In the genomic region with DNA sequence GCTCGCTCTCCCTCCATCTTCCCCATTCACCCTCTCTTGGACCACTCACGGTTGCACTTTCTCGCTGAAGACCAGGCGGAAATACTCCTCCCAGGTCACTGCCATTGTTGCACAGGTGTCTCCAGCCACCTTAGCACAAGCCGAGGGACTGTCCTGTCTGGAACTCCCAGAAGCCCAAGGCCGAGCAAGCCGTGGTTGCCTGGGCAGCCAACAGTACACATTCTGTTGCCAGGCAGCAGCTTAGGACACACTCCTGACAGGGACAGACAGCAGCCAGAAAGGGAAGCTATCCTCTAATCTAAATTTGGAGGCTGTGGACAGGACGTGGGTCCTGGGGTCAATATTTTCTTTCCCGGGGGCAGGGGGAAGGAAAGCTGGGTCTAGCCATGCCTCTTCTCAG, we compare ENCODE assay signal across 31 mouse cellular contexts. TPM values are rescaled to one million over a fixed set of nuclear protein-coding genes. Genes with fewer than 3 reads are reported as not detected.
A peak's percentile ranks its signal among the peaks of the same experiment; 100 is the strongest.
DNase-seq lines count a peak whose midpoint lies in the region; ATAC-seq and TF ChIP-seq lines count a peak whose summit lies in the region.
"Had no signal": no experiment of that assay in that cellular context is flagged by ENCODE, and none has a peak within 500 bp of the region (broad histone marks: within the 10 kb centered on the region; RNA-seq: fewer than 3 reads in every experiment).

TSS of gene Cfap73 (minus strand) at position 105 of the 400 bp plus-strand sequence.

- no peak for TF ChIP-seq RAD21 in CH12.LX (IDR thresholded peaks at IDR 0.05; ENCODE audit: low read depth, low read length)

- 65% methylated on average over 9 of the region's 9 CpGs for WGBS in forebrain, embryonic 14.5 days

- peak; percentile 72 for DNase-seq in adrenal gland, adult 2 months
- DNase-seq in adrenal gland, postnatal 4 days (ENCODE audit: low spot score in 2 of 2) = no peak
- DNase-seq in CH12.LX (ENCODE audit: extremely low read depth) = no peak
- peak; percentile 64 for DNase-seq in adrenal gland, postnatal 25 days
- no peak for DNase-seq in forebrain, embryonic 14.5 days (ENCODE audit: low spot score)
- DNase-seq: cerebellum, adult 11-12 months; cerebellum, adult 8-10 months; cerebellum, postnatal 10 days; cerebellum, postnatal 36 days; forebrain, postnatal 0 days; gastrocnemius, postnatal 36 days; heart, postnatal 14 days; heart, postnatal 4 days; kidney, adult 18-20 months had no signal

- no peak for ATAC-seq in megakaryocyte, adult 5-6 weeks (ENCODE audit: poor library complexity, severe bottlenecking)
- ATAC-seq in forebrain, embryonic 14.5 days = no peak
- ATAC-seq: activated CD4-positive, CD25-positive, alpha-beta regulatory T cell, adult 4 months; forebrain, embryonic 13.5 days; forebrain, postnatal 0 days; hindbrain, postnatal 0 days; inflammation-experienced regulatory T-cells, adult 6 months; intestine, embryonic 16.5 days had no signal

- no peak for TF ChIP-seq EP300 in CH12.LX (IDR thresholded peaks at IDR 0.05; ENCODE audit: low read length)

- no peak within 1 kb of the TSS for H3K27ac ChIP-seq in CH12.LX (ENCODE audit: insufficient read depth, low read depth)
- no peak within 1 kb of the TSS for H3K27ac ChIP-seq in forebrain, embryonic 14.5 days (ENCODE audit: low read depth, low read length)
- H3K27ac ChIP-seq: forebrain, embryonic 10.5 days; forebrain, embryonic 13.5 days; heart, adult 2 months; heart, embryonic 10.5 days; heart, embryonic 13.5 days; hindbrain, embryonic 14.5 days; hindbrain, postnatal 0 days had no signal

- peak within 1 kb of the TSS; percentile 1 for H3K4me3 ChIP-seq in megakaryocyte, embryonic 14.5 days (replicated peaks)
- H3K4me3 ChIP-seq in CH12.LX (replicated peaks in 1 of 3; ENCODE audit: low read depth in 2 of 3, low read length in 2 of 3, poor library complexity in 1 of 3) = no peak within 1 kb of the TSS
- no peak within 1 kb of the TSS for H3K4me3 ChIP-seq in forebrain, embryonic 14.5 days (ENCODE audit: low read depth, low read length)
- H3K4me3 ChIP-seq: forebrain, embryonic 10.5 days; forebrain, embryonic 13.5 days; heart, adult 2 months; heart, embryonic 10.5 days; heart, embryonic 13.5 days had no signal

- peaks cover 5% of the 10 kb centered on the region for H3K36me3 ChIP-seq in megakaryocyte, embryonic 14.5 days (replicated peaks; ENCODE audit: low read length)
- peaks cover 2 to 16% of the 10 kb centered on the region in 2 experiments for H3K36me3 ChIP-seq in CH12.LX (replicated peaks in 1 of 2; ENCODE audit: control insufficient read depth in 1 of 2, insufficient read depth in 1 of 2, low read length in 1 of 2)
- H3K36me3 ChIP-seq in forebrain, embryonic 14.5 days (ENCODE audit: control insufficient read depth, insufficient read depth, low read length) = no peaks in the 10 kb centered on the region
- H3K36me3 ChIP-seq: forebrain, embryonic 10.5 days; heart, embryonic 10.5 days; heart, embryonic 13.5 days had no signal

- no peak within 1 kb of the TSS for H3K4me2 ChIP-seq in CH12.LX (ENCODE audit: insufficient read depth, low read depth, poor library complexity, severe bottlenecking)
- H3K4me2 ChIP-seq in forebrain, embryonic 14.5 days (ENCODE audit: low read length) = no peak within 1 kb of the TSS
- H3K4me2 ChIP-seq: forebrain, embryonic 13.5 days; heart, embryonic 13.5 days; hindbrain, embryonic 14.5 days had no signal

- H3K27me3 ChIP-seq in megakaryocyte, embryonic 14.5 days (replicated peaks) = peaks cover 81% of the 10 kb centered on the region
- H3K27me3 ChIP-seq in CH12.LX (replicated peaks) = no peaks in the 10 kb centered on the region
- H3K27me3 ChIP-seq in forebrain, embryonic 14.5 days (replicated peaks; ENCODE audit: control insufficient read depth, insufficient read depth, low read length) = no peaks in the 10 kb centered on the region; the same call in 1 of the 2 replicates

- TF ChIP-seq POLR2A in CH12.LX (IDR thresholded peaks at IDR 0.05; ENCODE audit: low read depth, low read length) = no peak

- H3K9ac ChIP-seq in CH12.LX (ENCODE audit: insufficient read depth, low read depth) = no peak within 1 kb of the TSS
- H3K9ac ChIP-seq in forebrain, embryonic 14.5 days (ENCODE audit: low read length) = no peak within 1 kb of the TSS
- H3K9ac ChIP-seq: forebrain, embryonic 13.5 days; forebrain, postnatal 0 days; heart, embryonic 13.5 days; hindbrain, embryonic 14.5 days had no signal

- peaks cover 37% of the 10 kb centered on the region for H3K9me3 ChIP-seq in megakaryocyte, embryonic 14.5 days
- H3K9me3 ChIP-seq in CH12.LX (replicated peaks; ENCODE audit: low read length) = peaks cover 23% of the 10 kb centered on the region
- no peaks in the 10 kb centered on the region; the same call in 1 of the 2 replicates for H3K9me3 ChIP-seq in forebrain, embryonic 14.5 days (replicated peaks; ENCODE audit: control insufficient read depth, low read length)
- H3K9me3 ChIP-seq: forebrain, embryonic 13.5 days; heart, embryonic 10.5 days; heart, embryonic 13.5 days had no signal

- H3K4me1 ChIP-seq in megakaryocyte, embryonic 14.5 days = peaks cover 42% of the 10 kb centered on the region
- H3K4me1 ChIP-seq in CH12.LX (ENCODE audit: control insufficient read depth in 1 of 2, insufficient read depth in 2 of 2) = peaks cover 15 to 26% of the 10 kb centered on the region in 2 experiments
- H3K4me1 ChIP-seq in forebrain, embryonic 14.5 days (ENCODE audit: control insufficient read depth, insufficient read depth, low read length) = no peaks in the 10 kb centered on the region

- TF ChIP-seq CTCF in CH12.LX (conservative IDR thresholded peaks at IDR 0.05 in 1 of 2, IDR thresholded peaks at IDR 0.05 in 1 of 2; ENCODE audit: low read depth in 2 of 2, low read length in 2 of 2) = no peak

- dilution Hi-C loops in CH12.LX (cut with MboI; ENCODE audit: extremely low pct_ligation_motif_present, extremely low pct_unique_long_range_greater_than_20kb, low sequenced_read_pairs) = no loop called here

- H3K79me2 ChIP-seq in CH12.LX (replicated peaks; ENCODE audit: control insufficient read depth, extremely low read depth, insufficient read depth, poor library complexity, severe bottlenecking) = no peaks in the 10 kb centered on the region

- in situ Hi-C loops in CH12.LX (cut with MboI; ENCODE audit: low pct_ligation_motif_present, low pct_unique_long_range_greater_than_20kb, low sequenced_read_pairs) = no loop called here

TF ChIP-seq in CH12.LX, 34 proteins besides CTCF, POLR2A, EP300 and RAD21:
- TF ChIP-seq TCF12 (IDR thresholded peaks at IDR 0.05; ENCODE audit: low read depth, low read length) (0 out of 2 replicates have a peak, but pooled peaks have one; percentile 6), CHD1 (IDR thresholded peaks at IDR 0.05; ENCODE audit: low read depth, low read length) (no peak), TBP (conservative IDR thresholded peaks at IDR 0.05; ENCODE audit: low read depth, low read length) (no peak), ZKSCAN1 (IDR thresholded peaks at IDR 0.05; ENCODE audit: borderline replicate concordance, low read depth, low read length) (no peak)

RNA-seq across cellular contexts. Expression of gene Cfap73, which starts in this region (rescaled TPM):
- total RNA-seq in adrenal gland, adult 2 months (2021) = 1 to 10 TPM in 1 of 2 experiments, not detected in 1; 1.6 TPM
- not detected in 2 replicates for polyA plus RNA-seq in adrenal gland, adult 2 months (2012; rRNA removed)
- under 1 TPM; 0.56 to 0.78 TPM for total RNA-seq in adrenal gland, postnatal 4 days (2021)
- not detected in 2 replicates for polyA plus RNA-seq in megakaryocyte, embryonic 14.5 days (2012; ENCODE audit: insufficient read depth, low replicate concordance)
- not detected in 2 replicates for total RNA-seq in megakaryocyte, adult 5-6 weeks (2015)
- not detected in 2 replicates for total RNA-seq in megakaryocyte, adult 5-6 weeks (2017)
- not detected in 2 replicates for total RNA-seq in CH12.LX (2012; rRNA removed)
- not detected in 2 replicates for total RNA-seq in CH12.LX (2014; rRNA removed)
- polyA plus RNA-seq in CH12.LX (2012; ENCODE audit: insufficient read length, low read depth) = 0.26 TPM in 1 of 2 replicates, not detected in the other
- total RNA-seq in adrenal gland, postnatal 25 days (2021) = 2.8 and 3.1 TPM in 2 replicates
- polyA plus RNA-seq in forebrain, embryonic 14.5 days (2014; fragmentation: Nextera tagmentation; extraction: Ambion mirVana) = 0.19 and 0.57 TPM in 2 replicates
- total RNA-seq: ES-E14; gastrocnemius, adult 8-10 months; gastrocnemius, postnatal 36 days; granulocyte monocyte progenitor cell, adult 5-6 weeks; heart, adult 2 months; heart, postnatal 14 days; heart, postnatal 4 days had no signal
- polyA plus RNA-seq: activated CD4-positive, CD25-positive, alpha-beta regulatory T cell, adult 4 months; embryonic facial prominence, embryonic 11.5 days; forebrain, embryonic 10.5 days; forebrain, embryonic 13.5 days; heart, embryonic 13.5 days; heart, embryonic 16.5 days; inflammation-experienced regulatory T-cells, adult 6 months; intestine, embryonic 16.5 days had no signal

Comparison
In these comparisons a context has a peak if more than half of its experiments do, and no peak if none do; other contexts are left out.
1. DNase-seq: peak in adrenal gland, adult 2 months (single experiment) and adrenal gland, postnatal 25 days (single experiment); none in adrenal gland, postnatal 4 days (0 of 2), CH12.LX (single experiment) and forebrain, embryonic 14.5 days (single experiment).